Mouse (Mus musculus) embryonic facial prominence, embryonic 13.5 days (tissue): Measurements from ENCODE around the gene Tulp4. TPM values are rescaled to one million over a fixed set of nuclear protein-coding genes. Genes with fewer than 3 reads are reported as not detected.
A peak's percentile ranks its signal among the peaks of the same experiment; 100 is the strongest.
"Not testable (repeated sequence)": the region's sequence is repeated elsewhere in the genome, so short reads cannot be mapped to it uniquely, and the experiment has no call there.

ENCODE experiments used
- ATAC-seq: fragments of 200-750 bp; cut with Nextera tagmentation; 2 replicates; pipeline ENCODE4 v1.8.0; 2017; ENCODE audit warnings: low read depth; ENCODE audit not compliant: insufficient number of reproducible peaks, insufficient read depth, low FRiP score, low TSS enrichment
- H3K27ac ChIP-seq: fragments of 300-500 bp; sonication (generic); 2 replicates; pipeline ENCODE4 v1.5.1; 2015; ENCODE audit warnings: moderate library complexity, mild to moderate bottlenecking, inconsistent platforms
- H3K27me3 ChIP-seq: fragments of 300-500 bp; sonication (generic); 2 replicates; pipeline ENCODE4 v1.6.1; 2015; ENCODE audit warnings: mild to moderate bottlenecking, inconsistent platforms
- H3K36me3 ChIP-seq: fragments of 300-500 bp; sonication (generic); 2 replicates; pipeline ENCODE4 v1.6.1; 2015; ENCODE audit warnings: mild to moderate bottlenecking, inconsistent platforms
- H3K4me1 ChIP-seq: fragments of 300-500 bp; sonication (generic); 2 replicates; pipeline ENCODE4 v1.6.1; 2015; ENCODE audit warnings: inconsistent platforms
- H3K4me2 ChIP-seq: fragments of 300-500 bp; sonication (generic); 2 replicates; pipeline ENCODE4 v1.6.1; 2015; ENCODE audit warnings: moderate library complexity, mild to moderate bottlenecking, inconsistent platforms
- H3K4me3 ChIP-seq: fragments of 300-500 bp; sonication (generic); 2 replicates; pipeline ENCODE4 v1.5.1; 2015; ENCODE audit warnings: mild to moderate bottlenecking, inconsistent platforms
- H3K9ac ChIP-seq: fragments of 300-500 bp; sonication (generic); 2 replicates; pipeline ENCODE4 v1.6.1; 2015; ENCODE audit warnings: mild to moderate bottlenecking, inconsistent platforms
- H3K9me3 ChIP-seq: fragments of 300-500 bp; sonication (generic); 2 replicates; pipeline ENCODE4 v1.6.1; 2016; ENCODE audit warnings: inconsistent platforms
- WGBS: fragments of 180-500 bp; shearing (Covaris S2); methylation state at CpG from one replicate; pipeline ENCODE4 v1.1.7; 2015; ENCODE audit warnings: mixed read lengths; 5-methylcytosine and 5-hydroxymethylcytosine counted together
- polyA plus RNA-seq: library from polyadenylated mRNA; unstranded; fragments of >200 nt; fragmentation: Nextera tagmentation; extraction: Ambion mirVana; gene quantifications from 2 replicates; pipeline ENCODE4 v1.2.1, GENCODE M21; 2015

Tulp4 gene
- polyA plus RNA-seq, 1 experiment from 2014 or later, result 116 TPM

GRCm38 (mm10) chr17:6232633-6233032 is 126.4 kb downstream of the Tulp4 start:
- no CpG with 5 or more reads among the region's 7 CpGs for WGBS
- H3K4me3 ChIP-seq, H3K9ac ChIP-seq, H3K4me1 ChIP-seq, H3K9me3 ChIP-seq, H3K27ac ChIP-seq, H3K4me2 ChIP-seq, H3K27me3 ChIP-seq, H3K36me3 ChIP-seq: not testable (repeated sequence)
- ATAC-seq, result 0 out of 2 replicates have a peak, but pooled peaks have one; percentile 29

GRCm38 (mm10) chr17:6251298-6251697 is 145.1 kb downstream of the Tulp4 start:
- 84% methylated on average over 1 of the region's 1 CpGs for WGBS
- H3K4me2 ChIP-seq, H3K27ac ChIP-seq, H3K4me1 ChIP-seq, H3K27me3 ChIP-seq, H3K36me3 ChIP-seq, H3K9me3 ChIP-seq, H3K4me3 ChIP-seq, H3K9ac ChIP-seq, ATAC-seq: not testable (repeated sequence)

- peak within 1 kb of the TSS; percentile 56 for H3K4me2 ChIP-seq
- not testable (repeated sequence) for H3K4me1 ChIP-seq, H3K9ac ChIP-seq, H3K27me3 ChIP-seq, H3K9me3 ChIP-seq, ATAC-seq, H3K36me3 ChIP-seq, H3K27ac ChIP-seq
- peak within 1 kb of the TSS; percentile 29 for H3K4me3 ChIP-seq
- WGBS, result 4% methylated on average over 11 of the region's 51 CpGs
Measured at GRCm38 (mm10) chr17:6256400-6257069, 150.3 kb downstream of the Tulp4 start, which contains the start of gene Tmem181a. TSS of gene Tmem181a (plus strand) at chr17:6256860.

GRCm38 (mm10) chr17:6257070-6257456 is 150.8 kb downstream of the Tulp4 start:
- H3K4me1 ChIP-seq, H3K36me3 ChIP-seq, H3K27me3 ChIP-seq, H3K9me3 ChIP-seq, H3K9ac ChIP-seq, ATAC-seq, H3K27ac ChIP-seq: not testable (repeated sequence)
- H3K4me2 ChIP-seq, result peak overlapping the region; percentile 56
- 2% methylated on average over 20 of the region's 20 CpGs for WGBS
- peak overlapping the region; percentile 29 for H3K4me3 ChIP-seq

GRCm38 (mm10) chr17:6269876-6270831 is 163.9 kb downstream of the Tulp4 start:
- H3K4me1 ChIP-seq, H3K9me3 ChIP-seq, H3K27ac ChIP-seq, H3K36me3 ChIP-seq, H3K27me3 ChIP-seq: not testable (repeated sequence)
- Histone ChIP-seq H3K4me3 (peak overlapping the region; percentile 52), H3K9ac (peak overlapping the region; percentile 75), H3K4me2 (peak overlapping the region; percentile 66)
- peak; percentile 45; the same call in 1 of the 2 replicates for ATAC-seq
- WGBS, result 2% methylated on average over 53 of the region's 84 CpGs

- ATAC-seq, H3K27ac ChIP-seq, H3K9me3 ChIP-seq, H3K27me3 ChIP-seq, H3K36me3 ChIP-seq, H3K4me1 ChIP-seq: not testable (repeated sequence)
- under 1% methylated on average over 25 of the region's 25 CpGs for WGBS
- H3K9ac ChIP-seq, result peak overlapping the region; percentile 75
- peak overlapping the region; percentile 66 for H3K4me2 ChIP-seq
- peak overlapping the region; percentile 52 for H3K4me3 ChIP-seq
Measured at GRCm38 (mm10) chr17:6270840-6271239, 164.6 kb downstream of the Tulp4 start.

- 74% methylated on average over 6 of the region's 6 CpGs for WGBS
- H3K4me2 ChIP-seq, H3K4me3 ChIP-seq, H3K4me1 ChIP-seq, H3K36me3 ChIP-seq, H3K9ac ChIP-seq, H3K27me3 ChIP-seq, H3K27ac ChIP-seq, ATAC-seq, H3K9me3 ChIP-seq: not testable (repeated sequence)
Measured at GRCm38 (mm10) chr17:6271970-6272369, 165.7 kb downstream of the Tulp4 start.

GRCm38 (mm10) chr17:6274693-6275092 is 168.5 kb downstream of the Tulp4 start:
- not testable (repeated sequence) for H3K4me2 ChIP-seq, H3K9me3 ChIP-seq, H3K9ac ChIP-seq, H3K4me1 ChIP-seq, ATAC-seq, H3K4me3 ChIP-seq, H3K27me3 ChIP-seq, H3K27ac ChIP-seq, H3K36me3 ChIP-seq
- 95% methylated on average over 6 of the region's 6 CpGs for WGBS

- not testable (repeated sequence) for H3K4me2 ChIP-seq, H3K4me1 ChIP-seq, H3K9ac ChIP-seq, H3K4me3 ChIP-seq, H3K27ac ChIP-seq, ATAC-seq, H3K27me3 ChIP-seq, H3K9me3 ChIP-seq, H3K36me3 ChIP-seq
- 50% methylated on average over 8 of the region's 8 CpGs for WGBS
Measured at GRCm38 (mm10) chr17:6279205-6279604, 173.0 kb downstream of the Tulp4 start.

- not testable (repeated sequence) for H3K27ac ChIP-seq, H3K36me3 ChIP-seq, ATAC-seq, H3K27me3 ChIP-seq, H3K4me1 ChIP-seq, H3K4me2 ChIP-seq, H3K9ac ChIP-seq, H3K9me3 ChIP-seq, H3K4me3 ChIP-seq
- 86% methylated on average over 10 of the region's 10 CpGs for WGBS
Measured at GRCm38 (mm10) chr17:6279772-6280171, 173.5 kb downstream of the Tulp4 start.

- H3K4me1 ChIP-seq, ATAC-seq, H3K27ac ChIP-seq, H3K36me3 ChIP-seq, H3K9me3 ChIP-seq, H3K4me2 ChIP-seq, H3K9ac ChIP-seq, H3K27me3 ChIP-seq, H3K4me3 ChIP-seq: not testable (repeated sequence)
- WGBS, result 93% methylated on average over 19 of the region's 19 CpGs
Measured at GRCm38 (mm10) chr17:6280513-6280912, 174.3 kb downstream of the Tulp4 start.

- 94% methylated on average over 8 of the region's 10 CpGs for WGBS
- not testable (repeated sequence) for H3K9me3 ChIP-seq, ATAC-seq, H3K4me2 ChIP-seq, H3K27me3 ChIP-seq, H3K4me1 ChIP-seq, H3K36me3 ChIP-seq, H3K4me3 ChIP-seq, H3K27ac ChIP-seq, H3K9ac ChIP-seq
Measured at GRCm38 (mm10) chr17:6283137-6283536, 176.9 kb downstream of the Tulp4 start.
